Mouse (Mus musculus): Measurements from ENCODE around the gene Pknox2. TPM values are rescaled to one million over a fixed set of nuclear protein-coding genes. Genes with fewer than 3 reads are reported as not detected.

Pknox2 gene
- polyA plus RNA-seq, 1 experiment from 2014 or later = not detected

DNA sequence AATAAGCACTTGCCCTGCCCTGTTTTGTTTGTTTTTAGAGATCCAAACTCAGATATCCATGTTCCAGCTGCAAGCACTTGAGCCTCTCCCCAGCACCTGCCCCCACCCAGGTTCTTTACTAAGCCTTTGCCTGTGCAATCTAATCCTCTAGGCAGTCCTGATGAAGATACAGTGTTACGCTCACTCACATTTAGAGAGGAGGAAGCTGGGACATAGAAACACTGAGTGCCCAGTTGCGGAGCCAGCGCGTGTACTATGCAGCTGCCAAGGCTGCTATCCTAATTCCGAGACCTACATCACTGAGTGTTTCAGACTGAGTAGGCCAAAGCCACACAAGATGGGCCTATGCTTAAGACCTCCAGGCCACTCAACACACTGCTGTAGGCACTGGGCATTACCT, 199.0 kb downstream of the Pknox2 start:
- no peak overlapping the region for H3K4me3 ChIP-seq (ENCODE audit: inconsistent target)
- no peaks in the 10 kb centered on the region for H3K36me3 ChIP-seq (ENCODE audit: inconsistent target)
- no peak overlapping the region for H3K27ac ChIP-seq
- 93% methylated on average over 5 of the region's 5 CpGs for WGBS (ENCODE audit: missing documents)
- no peaks in the 10 kb centered on the region for H3K79me2 ChIP-seq (ENCODE audit: inconsistent target)

DNA sequence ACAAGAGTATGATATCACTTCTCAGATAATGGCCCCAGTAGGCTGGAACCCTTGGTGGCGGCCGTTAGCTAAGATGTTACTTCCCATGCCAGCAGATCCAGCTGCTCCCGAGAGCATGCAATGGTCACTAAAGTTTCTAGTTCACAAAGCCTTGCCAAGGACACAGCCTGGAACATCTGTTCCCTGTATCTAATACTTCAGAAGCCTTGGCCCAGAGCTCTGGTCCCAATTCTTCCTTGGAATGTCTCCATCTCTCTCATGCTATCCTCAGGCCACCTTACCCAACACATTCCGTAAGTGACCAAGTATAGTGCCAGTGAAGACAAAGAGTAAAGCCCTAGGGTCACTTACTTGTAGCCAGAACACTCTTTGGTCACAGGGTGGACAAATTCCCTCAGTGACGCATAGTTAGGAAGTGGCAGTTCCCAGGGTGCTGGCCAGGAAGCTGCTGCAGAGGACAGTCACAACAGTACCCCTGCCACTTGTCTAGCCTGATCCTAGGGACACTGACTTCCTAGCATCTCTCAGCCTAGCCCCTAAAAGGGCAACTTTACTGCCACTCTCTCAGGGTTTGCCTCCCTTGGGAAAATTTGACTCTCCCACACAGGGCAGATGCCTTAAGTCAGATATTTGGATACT, 200.0 kb downstream of the Pknox2 start:
- WGBS (ENCODE audit: missing documents) = 90% methylated on average over 5 of the region's 5 CpGs
- Histone ChIP-seq H3K36me3 (ENCODE audit: inconsistent target) (no peaks in the 10 kb centered on the region), H3K4me3 (ENCODE audit: inconsistent target) (no peak overlapping the region), H3K27ac (no peak overlapping the region), H3K79me2 (ENCODE audit: inconsistent target) (no peaks in the 10 kb centered on the region)

DNA sequence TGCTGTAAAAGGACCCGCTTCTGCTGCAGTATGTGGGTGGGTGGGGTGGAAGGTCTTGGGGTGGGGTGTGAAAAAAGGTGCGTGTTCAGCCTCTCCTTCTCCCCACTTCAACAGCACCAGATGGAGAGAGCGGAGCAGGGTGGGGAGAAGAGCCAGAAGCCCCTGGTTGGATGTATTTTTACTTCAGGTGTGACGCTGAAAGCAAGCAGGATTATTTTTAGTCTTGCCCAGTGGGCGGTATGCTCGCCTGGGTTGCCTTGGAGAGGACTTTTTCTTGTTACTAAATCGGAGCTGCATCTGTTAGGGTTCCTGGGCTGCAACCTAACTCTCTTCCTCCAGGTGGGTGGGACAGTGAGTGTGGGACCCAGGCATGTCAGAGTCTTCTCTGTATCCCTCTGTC, 202.4 kb downstream of the Pknox2 start:
- Histone ChIP-seq H3K4me3 (ENCODE audit: inconsistent target) (no peak overlapping the region), H3K79me2 (ENCODE audit: inconsistent target) (no peaks in the 10 kb centered on the region), H3K36me3 (ENCODE audit: inconsistent target) (no peaks in the 10 kb centered on the region), H3K27ac (no peak overlapping the region)
- 73% methylated on average over 7 of the region's 7 CpGs for WGBS (ENCODE audit: missing documents)

DNA sequence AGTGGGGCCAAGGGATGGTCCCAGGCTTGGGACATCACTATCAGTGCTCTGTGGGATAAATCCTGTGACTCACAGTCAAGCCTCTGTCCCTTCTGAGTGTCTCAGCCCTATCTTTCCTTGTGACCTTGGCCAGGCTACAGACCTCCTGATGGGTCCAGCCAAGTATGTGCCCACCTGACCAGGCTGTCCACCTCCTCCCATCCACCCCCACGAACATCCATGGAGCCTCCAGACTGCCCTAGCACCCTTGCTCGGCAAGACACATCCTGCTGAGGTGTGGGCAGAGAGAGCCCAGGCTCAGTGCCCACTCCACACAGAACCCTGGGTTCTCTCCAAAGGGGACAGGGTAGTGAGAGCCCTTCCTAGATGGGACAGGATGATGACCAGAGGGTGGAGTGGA, 204.6 kb downstream of the Pknox2 start:
- 96% methylated on average over 2 of the region's 2 CpGs for WGBS (ENCODE audit: missing documents)
- H3K27ac ChIP-seq = no peak overlapping the region
- H3K4me3 ChIP-seq (ENCODE audit: inconsistent target) = no peak overlapping the region
- H3K79me2 ChIP-seq (ENCODE audit: inconsistent target) = no peaks in the 10 kb centered on the region
- H3K36me3 ChIP-seq (ENCODE audit: inconsistent target) = no peaks in the 10 kb centered on the region

DNA sequence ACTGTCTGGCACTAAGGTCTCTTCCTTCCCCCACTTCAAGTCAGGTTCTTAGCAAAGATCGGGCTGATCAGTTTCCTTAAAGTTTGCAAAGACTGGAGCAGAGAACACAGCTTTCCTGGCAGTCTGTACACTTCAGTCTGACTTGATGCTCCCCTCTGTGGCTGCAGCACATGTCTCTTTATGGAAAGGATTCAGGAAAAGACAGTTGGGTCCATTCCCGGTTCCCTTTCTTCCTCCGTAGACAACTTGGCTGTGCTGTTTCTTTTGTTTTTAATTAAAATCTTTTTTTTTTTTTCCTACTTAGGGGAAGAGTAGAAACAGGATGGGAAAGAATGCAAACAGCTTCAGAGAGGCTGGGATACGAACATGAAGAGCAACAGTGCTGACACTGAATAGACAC, 205.1 kb downstream of the Pknox2 start:
- 70% methylated on average over 4 of the region's 4 CpGs for WGBS (ENCODE audit: missing documents)
- no peak overlapping the region for H3K27ac ChIP-seq
- no peaks in the 10 kb centered on the region for H3K36me3 ChIP-seq (ENCODE audit: inconsistent target)
- H3K79me2 ChIP-seq (ENCODE audit: inconsistent target) = no peaks in the 10 kb centered on the region
- H3K4me3 ChIP-seq (ENCODE audit: inconsistent target) = no peak overlapping the region

DNA sequence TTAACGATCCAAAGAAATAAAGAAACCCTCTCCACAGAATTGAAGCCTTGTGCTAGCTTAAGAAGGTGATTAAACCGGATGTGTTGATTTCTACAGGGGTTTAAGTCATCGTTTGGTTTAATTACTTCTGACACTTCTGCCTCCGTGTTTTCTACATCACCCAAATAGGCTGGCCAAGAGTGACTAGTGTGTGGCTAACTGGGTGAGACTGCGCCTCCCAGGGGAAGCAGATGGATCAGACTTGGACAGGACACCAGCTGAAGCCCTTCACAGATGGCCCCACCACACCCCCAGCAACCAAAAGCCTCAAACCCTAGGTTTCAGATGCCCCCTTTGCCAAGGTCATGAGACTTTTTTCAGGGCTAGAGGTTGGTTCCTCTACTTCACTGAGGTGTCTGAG, 205.6 kb downstream of the Pknox2 start:
- no peak overlapping the region for H3K27ac ChIP-seq

DNA sequence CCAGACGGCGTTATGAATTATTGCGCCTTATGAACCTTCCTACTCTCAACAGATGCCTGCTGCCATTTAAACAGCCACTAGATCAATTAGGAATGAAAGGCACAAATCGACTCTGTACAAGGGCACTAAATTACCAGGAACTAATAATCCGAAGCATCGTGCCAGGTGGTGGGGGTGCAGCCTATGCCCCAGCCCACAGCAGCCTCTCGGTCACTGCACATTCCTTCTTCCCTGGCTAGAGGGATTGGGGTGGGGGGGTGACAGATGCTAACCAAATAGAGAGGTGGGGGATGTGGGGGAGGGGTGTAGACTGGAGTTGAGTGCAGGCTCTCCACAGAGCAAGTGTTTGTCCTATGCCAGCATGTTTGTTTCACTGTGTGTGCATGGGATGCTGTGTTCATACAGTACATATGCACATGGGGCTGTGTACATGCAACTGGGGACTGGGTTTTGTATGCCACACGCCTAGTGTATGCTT, 208.6 kb downstream of the Pknox2 start:
- Histone ChIP-seq H3K36me3 (ENCODE audit: inconsistent target) (no peaks in the 10 kb centered on the region), H3K27ac (no peak overlapping the region), H3K4me3 (ENCODE audit: inconsistent target) (no peak overlapping the region), H3K79me2 (ENCODE audit: inconsistent target) (no peaks in the 10 kb centered on the region)
- 84% methylated on average over 8 of the region's 8 CpGs for WGBS (ENCODE audit: missing documents)

More for the DNA sequence above, 205.6 kb downstream of the Pknox2 start:
- no peak overlapping the region for H3K4me3 ChIP-seq (ENCODE audit: inconsistent target)
- WGBS (ENCODE audit: missing documents) = 26% methylated on average over 5 of the region's 5 CpGs
- H3K79me2 ChIP-seq (ENCODE audit: inconsistent target) = no peaks in the 10 kb centered on the region
- no peaks in the 10 kb centered on the region for H3K36me3 ChIP-seq (ENCODE audit: inconsistent target)

DNA sequence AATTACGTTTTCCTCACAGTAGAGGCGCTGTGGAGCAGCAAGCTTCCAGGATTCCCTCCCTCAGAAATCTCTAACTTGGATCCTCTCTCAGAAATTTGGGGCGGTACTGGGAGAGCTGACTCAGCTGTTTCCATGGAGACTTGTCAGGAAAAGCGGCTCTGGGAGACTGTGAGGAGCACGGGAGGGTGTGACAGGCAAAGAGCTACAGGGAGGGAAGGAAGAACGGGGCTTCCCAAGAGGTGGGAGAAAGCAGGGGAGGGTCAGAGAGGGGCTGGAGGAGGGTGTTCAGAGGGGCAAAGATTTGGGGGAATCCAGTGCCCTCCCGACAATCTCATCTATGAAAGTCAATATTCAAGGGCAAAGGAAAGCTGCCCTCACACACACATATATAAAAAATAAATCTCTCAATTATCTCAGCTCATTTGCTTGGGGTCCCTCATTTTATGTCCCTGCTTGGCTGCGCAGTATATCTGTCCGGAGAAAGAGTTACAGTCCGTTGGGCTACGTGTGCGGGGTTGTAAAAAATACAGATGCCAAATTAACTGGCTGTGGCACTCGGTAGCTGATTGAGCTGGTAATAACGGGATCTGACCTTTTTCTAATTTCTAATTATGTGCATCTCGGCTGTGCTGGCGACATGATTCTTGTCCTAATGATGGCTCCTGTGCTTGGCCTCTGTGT, 213.3 kb downstream of the Pknox2 start:
- no peak overlapping the region for H3K4me3 ChIP-seq (ENCODE audit: inconsistent target)
- no peaks in the 10 kb centered on the region for H3K79me2 ChIP-seq (ENCODE audit: inconsistent target)
- WGBS (ENCODE audit: missing documents) = 53% methylated on average over 16 of the region's 16 CpGs

DNA sequence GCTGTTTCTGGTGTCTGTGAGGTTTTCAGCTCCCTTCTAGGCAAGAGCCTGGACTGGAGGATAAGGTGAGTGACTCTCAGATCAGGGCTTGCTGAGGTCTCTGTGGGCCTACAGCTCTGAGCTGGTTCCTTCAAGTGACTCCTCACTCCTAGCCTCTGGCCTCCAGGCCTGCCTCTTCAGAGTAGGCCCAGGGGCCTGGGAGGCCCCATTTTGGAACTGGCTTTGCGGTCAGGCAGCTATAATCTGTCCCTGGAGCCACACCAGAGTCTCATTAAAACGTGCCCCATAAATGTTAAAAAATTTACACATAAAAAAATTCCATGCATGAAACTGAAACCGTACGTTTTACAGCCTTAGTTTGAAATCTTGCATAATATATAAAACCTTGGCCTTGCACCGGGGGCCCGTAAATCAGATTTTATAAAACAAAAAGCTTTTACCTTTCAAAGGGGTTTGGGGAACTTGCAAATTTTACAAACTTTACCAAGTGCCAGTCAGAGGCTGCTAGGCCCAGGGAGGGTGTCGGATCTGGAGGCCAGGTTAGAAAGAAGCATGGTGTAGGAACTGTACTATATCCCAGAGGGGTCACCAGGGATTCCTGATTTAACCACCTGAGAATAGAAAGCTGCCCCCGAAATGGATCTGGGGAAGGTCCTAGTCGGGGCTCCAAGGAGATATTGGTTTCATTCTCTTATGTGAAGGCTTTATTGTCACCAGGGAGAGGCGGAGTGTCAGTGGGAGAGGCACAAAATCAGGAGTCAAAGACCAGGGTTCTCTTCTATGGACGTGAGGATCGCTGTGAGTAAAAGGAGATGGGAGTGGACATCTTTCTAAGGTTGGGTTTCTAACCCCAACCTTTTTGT, 214.0 kb downstream of the Pknox2 start:
- Histone ChIP-seq H3K36me3 (ENCODE audit: inconsistent target) (no peaks in the 10 kb centered on the region), H3K79me2 (ENCODE audit: inconsistent target) (no peaks in the 10 kb centered on the region), H3K4me3 (ENCODE audit: inconsistent target) (no peak overlapping the region), H3K27ac (no peak overlapping the region)
- WGBS (ENCODE audit: missing documents) = 75% methylated on average over 12 of the region's 12 CpGs

More for the DNA sequence above, 213.3 kb downstream of the Pknox2 start:
- H3K36me3 ChIP-seq (ENCODE audit: inconsistent target) = no peaks in the 10 kb centered on the region
- H3K27ac ChIP-seq = no peak overlapping the region

DNA sequence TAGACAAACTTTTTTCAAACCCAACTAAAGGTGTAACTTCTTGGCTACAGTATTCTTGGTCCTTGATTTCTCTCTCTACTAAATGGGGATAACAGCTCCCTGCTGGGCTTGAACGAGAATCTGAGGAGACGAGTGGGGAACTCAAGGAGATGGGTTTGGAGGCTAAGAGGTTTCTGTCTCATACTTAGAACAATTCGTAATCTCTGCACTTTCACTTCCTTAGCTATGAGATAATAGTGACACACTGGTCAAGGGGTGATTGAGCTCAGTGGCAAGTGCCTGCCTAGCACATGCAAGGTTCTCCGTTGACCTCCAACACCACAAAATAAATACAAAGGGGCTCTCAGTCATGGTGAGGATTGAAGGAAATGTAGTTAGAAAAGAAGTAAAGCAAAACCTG, 215.6 kb downstream of the Pknox2 start:
- WGBS (ENCODE audit: missing documents) = 74% methylated on average over 4 of the region's 4 CpGs
- Histone ChIP-seq H3K79me2 (ENCODE audit: inconsistent target) (no peaks in the 10 kb centered on the region), H3K27ac (no peak overlapping the region), H3K36me3 (ENCODE audit: inconsistent target) (no peaks in the 10 kb centered on the region), H3K4me3 (ENCODE audit: inconsistent target) (no peak overlapping the region)

DNA sequence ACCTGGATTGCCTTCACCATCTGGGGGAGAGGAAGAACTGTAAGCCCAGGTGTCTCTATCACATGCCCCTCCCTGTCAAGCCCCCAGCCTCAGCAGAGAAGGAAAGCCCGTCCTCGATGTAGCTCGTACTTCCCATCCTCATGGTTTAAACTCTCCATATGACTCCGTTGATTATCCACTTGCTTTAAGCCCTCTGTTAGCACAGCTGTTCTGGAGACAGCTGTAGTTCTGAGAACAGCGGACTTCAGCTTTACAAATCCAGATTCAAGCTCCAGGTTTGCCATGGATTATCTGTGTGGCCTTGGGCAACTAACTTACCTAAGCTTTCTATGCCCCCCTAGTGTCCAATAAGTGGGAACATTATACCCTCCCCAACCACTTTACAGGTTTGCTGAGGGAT, 223.5 kb downstream of the Pknox2 start:
- Histone ChIP-seq H3K79me2 (ENCODE audit: inconsistent target) (no peaks in the 10 kb centered on the region), H3K4me3 (ENCODE audit: inconsistent target) (no peak overlapping the region), H3K36me3 (ENCODE audit: inconsistent target) (no peaks in the 10 kb centered on the region), H3K27ac (no peak overlapping the region)
- 87% methylated on average over 5 of the region's 5 CpGs for WGBS (ENCODE audit: missing documents)

DNA sequence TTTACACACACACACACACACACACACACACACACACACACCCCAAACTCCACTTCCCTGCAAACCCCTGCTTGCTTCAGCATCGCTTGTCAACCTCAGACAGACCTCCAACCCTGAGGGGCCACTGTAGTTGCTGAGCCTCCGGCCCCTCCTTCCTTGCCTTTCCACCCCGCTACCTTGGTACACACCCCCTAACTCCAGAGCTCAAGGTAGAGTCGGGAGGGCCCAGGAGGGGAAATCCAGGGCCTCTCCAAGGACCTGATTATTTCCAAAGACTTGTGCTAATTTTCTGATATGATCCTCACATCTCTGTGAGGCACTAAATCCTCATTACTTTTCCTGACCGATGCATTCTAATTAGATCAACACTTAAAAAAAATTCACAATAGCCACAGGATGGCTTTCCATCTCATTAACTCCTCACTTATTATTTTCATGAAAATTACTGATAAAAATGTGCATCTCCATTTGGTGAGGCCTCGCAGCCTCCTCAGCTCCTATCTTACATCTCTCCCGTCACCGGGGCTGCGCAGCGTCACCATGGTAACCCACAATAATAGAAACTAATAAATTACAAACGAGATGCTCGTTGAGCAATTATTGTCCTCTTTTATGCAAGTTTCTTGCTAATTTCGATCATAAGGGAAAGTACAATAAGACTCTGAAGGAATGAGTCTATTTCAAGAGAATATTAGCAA, 225.3 kb downstream of the Pknox2 start:
- WGBS (ENCODE audit: missing documents) = 81% methylated on average over 13 of the region's 13 CpGs

DNA sequence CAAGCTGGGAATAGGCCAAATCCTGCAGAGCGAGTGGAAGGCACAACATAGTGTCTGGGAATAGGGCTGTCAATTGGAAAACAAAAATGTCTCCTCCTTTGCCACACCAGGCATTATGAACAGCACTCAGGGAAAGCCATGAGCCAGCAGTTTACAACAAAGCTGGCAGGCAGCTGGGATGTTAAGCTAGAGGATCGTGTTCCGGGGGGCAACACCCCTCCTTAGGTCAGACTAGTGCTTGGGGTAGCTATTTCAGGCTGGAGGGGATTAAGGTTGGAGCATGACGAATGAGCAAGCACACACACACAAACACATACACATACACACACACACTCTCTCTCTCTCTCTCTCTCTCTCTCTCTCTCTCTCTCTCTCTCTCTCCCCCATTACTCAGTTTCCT, 227.7 kb downstream of the Pknox2 start:
- Histone ChIP-seq H3K36me3 (ENCODE audit: inconsistent target) (no peaks in the 10 kb centered on the region), H3K27ac (no peak overlapping the region), H3K79me2 (ENCODE audit: inconsistent target) (no peaks in the 10 kb centered on the region), H3K4me3 (ENCODE audit: inconsistent target) (no peak overlapping the region)
- WGBS (ENCODE audit: missing documents) = 75% methylated on average over 4 of the region's 4 CpGs

More for the DNA sequence above, 225.3 kb downstream of the Pknox2 start:
- H3K36me3 ChIP-seq (ENCODE audit: inconsistent target) = no peaks in the 10 kb centered on the region
- no peak overlapping the region for H3K4me3 ChIP-seq (ENCODE audit: inconsistent target)
- no peak overlapping the region for H3K27ac ChIP-seq
- H3K79me2 ChIP-seq (ENCODE audit: inconsistent target) = no peaks in the 10 kb centered on the region

DNA sequence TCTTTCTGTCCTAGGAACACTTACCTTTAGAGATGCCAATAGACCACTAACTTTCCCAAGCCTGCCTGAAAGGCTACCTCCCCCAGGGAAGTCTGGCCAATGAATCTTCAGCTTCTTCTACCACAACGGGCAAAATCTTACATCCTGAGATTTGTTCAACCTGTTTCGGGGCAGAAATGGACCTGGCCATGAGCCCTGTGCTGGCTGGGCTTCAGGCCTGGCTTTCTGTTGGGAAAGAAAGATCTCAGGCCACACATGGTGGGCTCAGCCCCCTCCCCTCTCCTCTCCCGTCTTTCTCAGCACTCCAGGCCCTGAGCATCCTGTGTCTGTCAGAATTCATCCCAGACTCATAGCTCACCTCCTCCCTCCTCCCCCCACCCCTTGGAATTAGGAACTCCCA, 228.6 kb downstream of the Pknox2 start:
- Histone ChIP-seq H3K27ac (no peak overlapping the region), H3K79me2 (ENCODE audit: inconsistent target) (no peaks in the 10 kb centered on the region), H3K36me3 (ENCODE audit: inconsistent target) (no peaks in the 10 kb centered on the region), H3K4me3 (ENCODE audit: inconsistent target) (no peak overlapping the region)
- 57% methylated on average over 3 of the region's 3 CpGs for WGBS (ENCODE audit: missing documents)
